ENCODE assay signal across 8 mouse cellular contexts in the genomic region with DNA sequence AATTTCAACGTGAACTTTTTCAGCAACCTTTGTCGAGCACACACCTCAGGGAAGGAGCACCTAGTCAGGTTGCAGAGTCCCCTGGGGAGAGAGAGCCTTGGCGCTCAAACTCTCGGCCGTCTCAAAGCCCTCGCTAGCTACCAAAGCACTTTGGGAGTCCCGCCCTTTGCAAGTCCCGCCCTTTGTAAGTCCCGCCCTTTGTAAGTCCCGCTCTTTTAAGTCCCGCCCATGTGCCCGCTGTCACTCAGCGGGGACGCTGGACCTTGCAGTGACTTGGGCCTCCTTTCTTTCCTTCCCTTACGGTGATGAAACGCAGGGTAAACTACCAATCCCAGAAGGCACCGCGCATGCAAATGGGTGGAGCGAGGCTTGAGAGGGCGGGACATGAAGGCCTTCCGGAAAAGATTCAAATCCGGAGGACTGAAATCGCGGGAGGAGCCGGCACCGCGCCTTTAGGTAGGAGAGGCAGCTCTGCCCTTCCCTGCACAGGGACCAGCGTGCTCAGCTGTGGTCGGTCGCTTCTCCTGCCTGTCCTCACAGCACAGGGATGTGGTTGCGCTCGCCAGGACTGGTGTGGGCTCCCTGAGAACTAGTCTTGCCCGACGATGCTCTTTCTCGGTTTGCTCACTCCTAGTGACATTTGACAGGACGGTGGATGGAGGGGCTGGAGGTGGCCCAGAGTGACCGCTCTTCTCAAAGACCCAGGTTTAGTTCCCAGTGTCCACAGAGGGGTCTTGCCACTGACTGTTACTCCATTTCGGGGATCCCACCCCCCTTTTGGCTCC. TPM values are rescaled to one million over a fixed set of nuclear protein-coding genes. Genes with fewer than 3 reads are reported as not detected.
DNase-seq lines count a peak whose midpoint lies in the region; ATAC-seq and TF ChIP-seq lines count a peak whose summit lies in the region.

Gene Fbxo48, plus strand, starts transcription at position 400 of the 785 bp plus-strand sequence.

- peak within 1 kb of the TSS; percentile 57 for H3K4me3 ChIP-seq in C2C12 (ENCODE audit: insufficient read depth, poor library complexity, severe bottlenecking)
- peak within 1 kb of the TSS; percentile 100 for H3K4me3 ChIP-seq in erythroblast, embryonic 14.5 days (replicated peaks)
- peak within 1 kb of the TSS; percentile 81 for H3K4me3 ChIP-seq in heart, embryonic 11.5 days (ENCODE audit: low read depth, low read length)
- peak within 1 kb of the TSS; percentile 79 for H3K4me3 ChIP-seq in kidney, embryonic 16.5 days (ENCODE audit: low read length)
- H3K4me3 ChIP-seq in liver, adult 2 months (ENCODE audit: insufficient read depth, low read depth, low read length) = peak within 1 kb of the TSS; percentile 74
- H3K4me3 ChIP-seq in myocyte = peak within 1 kb of the TSS; percentile 54

- DNase-seq in brain, embryonic 14.5 days (ENCODE audit: low read depth) = peak; percentile 100
- DNase-seq in liver, adult 2 months (ENCODE audit: extremely low read depth, low read depth, low spot score) = peak; percentile 96
- DNase-seq in splenic B cell, adult 2 months (ENCODE audit: low read depth, low spot score) = peak; percentile 99

- 0% methylated on average over 38 of the region's 38 CpGs for WGBS in heart, embryonic 11.5 days (ENCODE audit: insufficient replicate concordance)
- 0% methylated on average over 38 of the region's 38 CpGs for WGBS in kidney, embryonic 16.5 days
- WGBS in liver, adult 2 months = under 1% methylated on average over 38 of the region's 38 CpGs

- no peaks in the 10 kb centered on the region for H3K79me3 ChIP-seq in C2C12 (ENCODE audit: low read depth)

- H3K9me3 ChIP-seq in erythroblast, embryonic 14.5 days (ENCODE audit: control insufficient read depth, low read length) = no peaks in the 10 kb centered on the region
- no peaks in the 10 kb centered on the region for H3K9me3 ChIP-seq in heart, embryonic 11.5 days (replicated peaks; ENCODE audit: control insufficient read depth, low read length)
- H3K9me3 ChIP-seq in kidney, embryonic 16.5 days (ENCODE audit: low read length) = no peaks in the 10 kb centered on the region

- H3K27me3 ChIP-seq in C2C12 (ENCODE audit: control insufficient read depth, insufficient read depth, insufficient read length) (no peaks in the 10 kb centered on the region), myocyte (ENCODE audit: control insufficient read depth, insufficient read depth, insufficient read length) (no peaks in the 10 kb centered on the region)
- no peaks in the 10 kb centered on the region for H3K27me3 ChIP-seq in erythroblast, embryonic 14.5 days (ENCODE audit: control insufficient read depth)
- H3K27me3 ChIP-seq in heart, embryonic 11.5 days (ENCODE audit: control insufficient read depth, insufficient read depth, low read length) = no peaks in the 10 kb centered on the region
- no peaks in the 10 kb centered on the region for H3K27me3 ChIP-seq in kidney, embryonic 16.5 days (ENCODE audit: insufficient read depth, low read length)
- H3K27me3 ChIP-seq in liver, adult 2 months (ENCODE audit: control insufficient read depth, insufficient read depth, low read length) = no peaks in the 10 kb centered on the region
- no peaks in the 10 kb centered on the region for H3K27me3 ChIP-seq in splenic B cell, adult 2 months (ENCODE audit: control insufficient read depth, insufficient read depth, low read length, poor library complexity, severe bottlenecking)

- TF ChIP-seq CTCF in C2C12 (IDR thresholded peaks at IDR 0.05; ENCODE audit: control insufficient read depth, insufficient read depth, insufficient read length) = no peak
- TF ChIP-seq CTCF in brain, embryonic 14.5 days (IDR thresholded peaks at IDR 0.05; ENCODE audit: borderline replicate concordance, extremely low read depth, insufficient read depth, insufficient read length) = no peak
- no peak for TF ChIP-seq CTCF in liver, adult 2 months (IDR thresholded peaks at IDR 0.05; ENCODE audit: low read depth, low read length)

- TF ChIP-seq POLR2A in brain, embryonic 14.5 days (IDR thresholded peaks at IDR 0.05; ENCODE audit: borderline replicate concordance, extremely low read depth, insufficient read depth, insufficient read length, poor library complexity, severe bottlenecking) = peak; percentile 34; the same call in 1 of the 2 replicates
- TF ChIP-seq POLR2A in liver, adult 2 months (IDR thresholded peaks at IDR 0.05; ENCODE audit: extremely low read depth, insufficient read depth, low read length) = no peak
- TF ChIP-seq POLR2A in myocyte (IDR thresholded peaks at IDR 0.05; ENCODE audit: insufficient read length, low read depth) = peak; percentile 90

- peak within 1 kb of the TSS; percentile 80 for H3K27ac ChIP-seq in heart, embryonic 11.5 days (ENCODE audit: low read depth, low read length)
- H3K27ac ChIP-seq in kidney, embryonic 16.5 days (ENCODE audit: low read length) = peak within 1 kb of the TSS; percentile 73
- no peak within 1 kb of the TSS for H3K27ac ChIP-seq in liver, adult 2 months (replicated peaks; ENCODE audit: insufficient read depth, low read depth, low read length)

- H3K4me2 ChIP-seq in heart, embryonic 11.5 days = peak within 1 kb of the TSS; percentile 89
- peak within 1 kb of the TSS; percentile 87 for H3K4me2 ChIP-seq in kidney, embryonic 16.5 days (replicated peaks; ENCODE audit: low read depth, low read length)
- peak within 1 kb of the TSS; percentile 73 for H3K4me2 ChIP-seq in myocyte (ENCODE audit: low read depth)

- H3K79me2 ChIP-seq in C2C12 (ENCODE audit: control insufficient read depth, insufficient read depth) (peaks cover 6% of the 10 kb centered on the region), myocyte (ENCODE audit: control insufficient read depth, insufficient read depth) (no peaks in the 10 kb centered on the region)
- no peaks in the 10 kb centered on the region for H3K79me2 ChIP-seq in liver, adult 2 months (ENCODE audit: control insufficient read depth, insufficient read depth, low read length)

- peaks cover 52% of the 10 kb centered on the region for H3K4me1 ChIP-seq in erythroblast, embryonic 14.5 days (ENCODE audit: control insufficient read depth)
- no peaks in the 10 kb centered on the region for H3K4me1 ChIP-seq in heart, embryonic 11.5 days (ENCODE audit: control insufficient read depth, insufficient read depth, low read length)
- H3K4me1 ChIP-seq in kidney, embryonic 16.5 days (ENCODE audit: insufficient read depth, low read length) = peaks cover 12% of the 10 kb centered on the region; the same call in 1 of the 2 replicates
- no peaks in the 10 kb centered on the region for H3K4me1 ChIP-seq in liver, adult 2 months (ENCODE audit: control insufficient read depth, insufficient read depth, low read length)

- H3K36me3 ChIP-seq in C2C12 (ENCODE audit: control insufficient read depth, insufficient read depth) = no peaks in the 10 kb centered on the region
- H3K36me3 ChIP-seq in erythroblast, embryonic 14.5 days (ENCODE audit: control insufficient read depth) = peaks cover 30% of the 10 kb centered on the region
- no peaks in the 10 kb centered on the region for H3K36me3 ChIP-seq in heart, embryonic 11.5 days (ENCODE audit: control insufficient read depth, insufficient read depth, low read length)
- H3K36me3 ChIP-seq in kidney, embryonic 16.5 days (ENCODE audit: insufficient read depth, low read length) = no peaks in the 10 kb centered on the region; the same call in 1 of the 2 replicates
- no peaks in the 10 kb centered on the region for H3K36me3 ChIP-seq in liver, adult 2 months (ENCODE audit: control insufficient read depth, insufficient read depth, low read length)
- no peaks in the 10 kb centered on the region for H3K36me3 ChIP-seq in myocyte (ENCODE audit: control insufficient read depth, insufficient read depth)
- no peaks in the 10 kb centered on the region for H3K36me3 ChIP-seq in splenic B cell, adult 2 months (ENCODE audit: control insufficient read depth, insufficient read depth, low read length, poor library complexity, severe bottlenecking)

- peak; percentile 100 for ATAC-seq in heart, embryonic 11.5 days (replicated peaks; ENCODE audit: insufficient number of reproducible peaks, low FRiP score, low TSS enrichment)
- peak; percentile 100 for ATAC-seq in kidney, embryonic 16.5 days (ENCODE audit: low FRiP score, low TSS enrichment)

- H3K9ac ChIP-seq in heart, embryonic 11.5 days (ENCODE audit: low read depth, low read length) = peak within 1 kb of the TSS; percentile 89
- H3K9ac ChIP-seq in kidney, embryonic 16.5 days (replicated peaks; ENCODE audit: low read length) = peak within 1 kb of the TSS; percentile 83
- peak within 1 kb of the TSS; percentile 55 for H3K9ac ChIP-seq in liver, adult 2 months (ENCODE audit: low read depth, low read length)

- H3ac ChIP-seq in C2C12 (ENCODE audit: control insufficient read depth, insufficient read length, low read depth) (peak within 1 kb of the TSS; percentile 83), myocyte (ENCODE audit: control insufficient read depth, insufficient read length) (peak within 1 kb of the TSS; percentile 74)

TF ChIP-seq in C2C12, 6 proteins besides CTCF, POLR2A, EP300 and RAD21:
- TF ChIP-seq MAX (IDR thresholded peaks at IDR 0.05) (peak; percentile 77), CEBPB (IDR thresholded peaks at IDR 0.05; ENCODE audit: low read depth) (no peak)

TF ChIP-seq in myocyte, 11 proteins besides CTCF, POLR2A, EP300 and RAD21:
- TF ChIP-seq SRF (IDR thresholded peaks at IDR 0.05; ENCODE audit: control insufficient read depth, insufficient read length, low read depth) (peak; percentile 55), E2F4 (IDR thresholded peaks at IDR 0.05; ENCODE audit: insufficient read depth) (peak; percentile 90), MYOD1 (IDR thresholded peaks at IDR 0.05; ENCODE audit: control insufficient read depth in 1 of 3, insufficient read length in 2 of 3, low read depth in 2 of 3) (no peak), REST (IDR thresholded peaks at IDR 0.05; ENCODE audit: insufficient read depth, insufficient read length) (no peak), CEBPB (IDR thresholded peaks at IDR 0.05; ENCODE audit: insufficient read depth, poor library complexity, severe bottlenecking) (0 out of 2 replicates have a peak, but pooled peaks have one; percentile 16), POLR2AphosphoS2 (IDR thresholded peaks at IDR 0.05; ENCODE audit: insufficient read length, low read depth) (peak; percentile 90), USF1 (IDR thresholded peaks at IDR 0.05; ENCODE audit: low read depth) (no peak)

RNA-seq across cellular contexts. Expression of gene Fbxo48, which starts in this region (rescaled TPM):
- polyA plus RNA-seq in C2C12 (2012; fragmentation: generic; extraction: Trizol) = 0.69 TPM
- polyA plus RNA-seq in brain, embryonic 14.5 days (2012; rRNA removed) = 1.7 and 2.3 TPM in 2 replicates
- polyA plus RNA-seq in erythroblast, embryonic 14.5 days (2012) = 0.02 TPM in 1 of 2 replicates, not detected in the other
- polyA plus RNA-seq in heart, embryonic 11.5 days (2014; fragmentation: Nextera tagmentation; extraction: Ambion mirVana) = 1.7 and 1.8 TPM in 2 replicates
- 1.1 and 1.6 TPM in 2 replicates for polyA plus RNA-seq in kidney, embryonic 16.5 days (2015; fragmentation: Nextera tagmentation; extraction: Ambion mirVana)
- total RNA-seq in liver, adult 2 months (2014; rRNA removed) = under 0.01 and 0.27 TPM in 2 replicates
- not detected in 2 replicates for polyA plus RNA-seq in liver, adult 2 months (2012; rRNA removed)
- 0.60 TPM for polyA plus RNA-seq in myocyte (2012; fragmentation: generic; extraction: Trizol)

Comparison
In these comparisons a context has a peak if more than half of its experiments do, and no peak if none do; other contexts are left out.
1. Peak in DNase-seq, H3K4me3 ChIP-seq and H3K9ac ChIP-seq in liver, adult 2 months; RNA of the gene not detected or under 1 TPM.